Mouse (Mus musculus) kidney, adult 2 months (tissue): Measurements from ENCODE around the gene Vps26b. TPM values are rescaled to one million over a fixed set of nuclear protein-coding genes. Genes with fewer than 3 reads are reported as not detected.
A peak's percentile ranks its signal among the peaks of the same experiment; 100 is the strongest.

ENCODE experiments used
- DNase-seq: peaks from one replicate; pipeline ENCODE4 v3.0.0; 2021
- H3K27ac ChIP-seq: fragments of 200-500 bp; 2 replicates; pipeline ENCODE4 v1.5.1; 2012; ENCODE audit warnings: low read depth, low read length, control low read depth, inconsistent platforms; ENCODE audit not compliant: insufficient read depth
- H3K27me3 ChIP-seq: fragments of 200-500 bp; replicated peaks from 2 replicates; pipeline ENCODE4 v1.6.1; 2012; ENCODE audit warnings: mild to moderate bottlenecking, moderate library complexity, low read length, inconsistent platforms; ENCODE audit not compliant: control insufficient read depth, insufficient read depth
- H3K36me3 ChIP-seq: fragments of 200-500 bp; 2 replicates; pipeline ENCODE4 v1.6.1; 2012; ENCODE audit warnings: mild to moderate bottlenecking, moderate library complexity, low read length, inconsistent platforms; ENCODE audit not compliant: control insufficient read depth, insufficient read depth
- H3K4me1 ChIP-seq: fragments of 200-500 bp; 2 replicates; pipeline ENCODE4 v1.6.1; 2011; ENCODE audit warnings: low read length; ENCODE audit not compliant: control insufficient read depth, insufficient read depth
- H3K4me3 ChIP-seq: fragments of 200-500 bp; 2 replicates; pipeline ENCODE4 v1.5.1; 2011; ENCODE audit warnings: mild to moderate bottlenecking, low read depth, low read length, control low read depth; ENCODE audit not compliant: insufficient read depth
- CTCF ChIP-seq: fragments of 200-500 bp; conservative IDR thresholded peaks from 2 replicates; pipeline ENCODE4 v1.5.1; 2011; ENCODE audit warnings: low read depth, mild to moderate bottlenecking, control low read depth, low read length, moderate library complexity, mixed read lengths; ENCODE audit not compliant: insufficient read depth, insufficient read length
- POLR2A ChIP-seq: fragments of 200-500 bp; IDR thresholded peaks from one replicate; pipeline ENCODE4 v1.6.1; 2011; ENCODE audit warnings: low read depth, low read length, control low read depth
- WGBS: fragments of 180-500 bp; shearing (Covaris S2); methylation state at CpG from one replicate; pipeline ENCODE4 v1.1.7; 2018; 5-methylcytosine and 5-hydroxymethylcytosine counted together
- polyA plus RNA-seq: library from polyadenylated mRNA; depleted of rRNA; stranded (reverse); fragments of >200 nt; gene quantifications from 2 replicates; pipeline ENCODE4 v1.2.3, GENCODE M21; 2012

Gene Vps26b
- polyA plus RNA-seq, 1 experiment, result 21.6 TPM

DNA sequence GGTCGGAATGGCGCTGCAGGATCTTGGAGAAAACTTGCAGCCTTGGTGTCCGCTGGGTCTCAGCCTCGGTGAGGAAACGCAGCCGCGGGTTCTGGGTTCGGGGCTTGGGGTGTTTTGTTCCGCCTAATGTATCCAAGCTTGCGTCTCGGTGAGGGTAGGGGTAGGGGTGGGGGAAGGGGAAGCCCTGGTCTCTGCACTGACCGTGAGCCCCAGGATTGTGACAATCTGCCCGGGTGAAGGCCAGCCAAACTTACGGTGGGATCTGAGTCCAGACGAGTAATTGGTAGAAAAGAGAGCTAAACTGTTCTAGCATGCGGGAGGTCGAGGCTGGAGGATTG is 867 bp upstream of the Vps26b start:
- TF ChIP-seq CTCF (no peak), POLR2A (no peak)
- no peaks in the 10 kb centered on the region for H3K27me3 ChIP-seq
- H3K36me3 ChIP-seq, result no peaks in the 10 kb centered on the region
- peaks cover 6% of the 10 kb centered on the region for H3K4me1 ChIP-seq
- H3K27ac ChIP-seq, result no peak overlapping the region
- under 1% methylated on average over 17 of the region's 17 CpGs for WGBS
- DNase-seq, result no peak
- H3K4me3 ChIP-seq, result peak overlapping the region; percentile 63

DNA sequence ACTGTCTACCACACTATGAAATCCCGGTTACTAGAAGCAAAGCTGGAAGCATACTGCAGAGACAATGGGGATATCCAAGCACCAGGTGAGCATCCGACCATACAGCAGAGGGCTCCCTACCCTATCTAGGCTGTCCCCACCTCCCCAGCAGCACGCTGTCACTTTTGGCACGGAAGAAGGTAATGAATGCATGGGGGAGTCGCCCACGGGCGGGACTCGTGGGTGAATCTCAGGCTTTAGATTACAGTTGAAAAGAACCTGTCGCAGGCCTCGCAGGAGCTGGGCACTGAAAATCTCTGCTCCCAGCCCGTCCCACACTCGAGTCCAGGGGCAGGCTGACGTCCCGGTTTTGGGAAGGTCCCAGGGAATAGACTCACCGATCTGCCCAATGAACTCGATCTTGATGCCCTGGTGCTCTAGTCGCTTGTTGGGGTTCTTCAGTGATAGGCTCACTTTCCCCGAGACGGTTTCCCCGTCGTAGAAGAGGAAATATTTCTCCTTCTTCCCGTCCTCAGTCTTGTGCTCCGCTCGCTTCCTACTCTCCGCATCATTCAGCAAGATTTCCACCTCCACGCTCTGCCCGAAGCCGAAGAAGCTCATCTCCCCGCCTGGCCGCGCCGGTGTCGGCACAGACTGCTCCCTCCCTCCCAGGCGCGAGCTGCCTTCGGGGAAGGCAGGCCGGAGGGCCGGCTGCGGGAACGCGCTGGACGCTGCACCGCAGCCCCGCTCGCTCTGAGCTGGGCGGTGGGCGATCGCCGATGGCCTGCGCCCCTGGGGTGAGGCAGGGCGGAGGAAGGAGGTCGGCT is 640 bp downstream of the Vps26b start:
- no peaks in the 10 kb centered on the region for H3K27me3 ChIP-seq
- H3K4me3 ChIP-seq, result peak overlapping the region; percentile 61
- whole genome bisulfite sequencing, result under 1% methylated on average over 52 of the region's 52 CpGs
- H3K36me3 ChIP-seq, result no peaks in the 10 kb centered on the region
- peak overlapping the region; percentile 91 for H3K27ac ChIP-seq
- peaks cover 6% of the 10 kb centered on the region for H3K4me1 ChIP-seq
- peak; percentile 49 for DNase-seq
- TF ChIP-seq POLR2A (no peak), CTCF (0 out of 2 replicates have a peak, but pooled peaks have one; percentile 25)

DNA sequence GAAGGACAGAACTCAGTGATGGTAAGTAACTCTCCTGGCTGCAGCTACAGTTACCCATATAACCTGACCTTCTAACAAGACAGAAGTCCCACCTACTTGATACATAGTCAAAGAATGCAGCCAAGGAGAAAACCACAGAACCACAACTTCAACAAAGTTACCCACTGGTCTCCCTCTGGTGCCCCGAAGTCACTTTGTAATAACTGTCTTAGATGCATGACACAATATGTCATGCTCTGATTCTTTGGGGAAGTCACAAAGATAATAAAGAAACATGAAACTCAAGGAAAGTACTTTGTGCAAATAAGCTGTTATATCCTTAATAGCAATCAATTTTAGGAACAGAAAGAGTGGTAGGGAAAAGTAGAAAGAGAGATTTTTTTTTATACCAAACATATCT is 3.2 kb downstream of the Vps26b start:
- H3K4me3 ChIP-seq, result no peak overlapping the region
- peaks cover 6% of the 10 kb centered on the region for H3K4me1 ChIP-seq
- no peak for TF ChIP-seq POLR2A
- no peak for TF ChIP-seq CTCF
- WGBS, result 31% methylated on average over 1 of the region's 1 CpGs
- DNase-seq, result no peak
- no peak overlapping the region for H3K27ac ChIP-seq
- no peaks in the 10 kb centered on the region for H3K27me3 ChIP-seq
- no peaks in the 10 kb centered on the region; the same call in 1 of the 2 replicates for H3K36me3 ChIP-seq

DNA sequence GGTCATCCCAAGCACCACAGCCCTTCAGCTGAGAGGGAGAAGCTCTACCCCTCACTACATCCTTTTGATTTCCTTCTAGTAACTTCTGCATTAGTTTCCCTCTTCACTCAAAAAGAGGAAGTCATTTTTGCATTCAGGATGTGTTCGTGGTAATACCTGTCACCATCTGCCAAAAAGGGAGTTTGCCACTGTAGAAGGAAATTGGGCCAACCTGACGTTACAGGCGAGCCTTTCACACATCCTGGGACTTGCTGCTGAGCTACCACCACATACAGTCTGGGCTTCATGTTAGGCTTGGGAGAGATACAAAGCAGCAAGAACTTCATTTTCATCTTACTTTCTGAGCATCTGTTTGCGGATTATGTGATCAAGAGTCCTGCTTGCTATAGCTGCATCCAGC is 6.2 kb downstream of the Vps26b start:
- no peaks in the 10 kb centered on the region for H3K27me3 ChIP-seq
- 74% methylated on average over 4 of the region's 4 CpGs for WGBS
- TF ChIP-seq POLR2A (no peak), CTCF (no peak)
- H3K36me3 ChIP-seq, result no peaks in the 10 kb centered on the region; the same call in 1 of the 2 replicates
- DNase-seq, result no peak
- no peak overlapping the region for H3K4me3 ChIP-seq
- no peak overlapping the region for H3K27ac ChIP-seq
- H3K4me1 ChIP-seq, result peaks cover 6% of the 10 kb centered on the region; the same call in 1 of the 2 replicates

DNA sequence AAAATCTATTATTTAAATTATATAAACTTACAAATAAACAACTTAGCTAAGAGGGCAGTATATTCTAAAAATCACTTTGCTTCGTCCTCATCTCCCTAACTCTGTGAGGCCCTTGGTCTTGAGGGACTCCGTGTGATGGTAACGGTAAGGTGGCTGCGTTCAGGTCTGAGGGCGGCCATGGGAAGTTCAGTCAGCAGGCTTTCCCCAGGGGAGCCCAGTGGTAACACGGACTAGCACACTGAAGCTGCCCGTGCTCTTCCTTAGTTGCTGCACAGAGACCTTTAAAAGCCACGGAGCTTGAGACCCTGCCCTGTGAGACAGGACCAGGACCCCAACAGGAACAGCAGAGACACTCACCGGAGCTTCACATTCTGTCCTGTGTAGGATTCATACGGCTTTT is 10.9 kb downstream of the Vps26b start:
- H3K27me3 ChIP-seq, result no peaks in the 10 kb centered on the region
- H3K4me3 ChIP-seq, result no peak overlapping the region
- DNase-seq, result no peak
- TF ChIP-seq CTCF, result no peak
- TF ChIP-seq POLR2A, result no peak
- H3K36me3 ChIP-seq, result no peaks in the 10 kb centered on the region; the same call in none of the 2 replicates
- WGBS, result 94% methylated on average over 10 of the region's 10 CpGs
- H3K27ac ChIP-seq, result no peak overlapping the region
- H3K4me1 ChIP-seq, result no peaks in the 10 kb centered on the region

DNA sequence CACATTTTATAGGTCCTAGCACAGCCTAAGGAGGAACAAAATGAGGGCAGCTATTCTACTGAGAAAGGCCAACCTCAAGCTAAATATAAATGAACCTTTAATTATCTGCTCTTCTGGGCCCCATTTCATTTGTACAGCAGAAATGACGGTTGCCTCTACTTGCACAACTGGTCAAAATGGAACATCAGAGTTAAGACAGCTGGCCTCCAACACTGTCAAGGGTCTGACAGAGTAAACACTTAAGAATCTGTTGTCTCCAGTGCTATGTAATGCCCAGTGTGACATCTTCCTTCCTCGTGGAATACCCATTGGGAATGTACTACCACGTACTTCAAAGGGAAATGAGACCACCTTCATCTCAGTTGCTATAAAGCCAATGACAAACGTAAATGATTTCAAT is 18.3 kb downstream of the Vps26b start:
- H3K4me3 ChIP-seq, result no peak overlapping the region
- H3K36me3 ChIP-seq, result no peaks in the 10 kb centered on the region; the same call in none of the 2 replicates
- no peak for TF ChIP-seq CTCF
- no peak for TF ChIP-seq POLR2A
- no peak overlapping the region for H3K27ac ChIP-seq
- H3K27me3 ChIP-seq, result no peaks in the 10 kb centered on the region
- 92% methylated on average over 4 of the region's 4 CpGs for WGBS
- no peaks in the 10 kb centered on the region for H3K4me1 ChIP-seq
- DNase-seq, result no peak

DNA sequence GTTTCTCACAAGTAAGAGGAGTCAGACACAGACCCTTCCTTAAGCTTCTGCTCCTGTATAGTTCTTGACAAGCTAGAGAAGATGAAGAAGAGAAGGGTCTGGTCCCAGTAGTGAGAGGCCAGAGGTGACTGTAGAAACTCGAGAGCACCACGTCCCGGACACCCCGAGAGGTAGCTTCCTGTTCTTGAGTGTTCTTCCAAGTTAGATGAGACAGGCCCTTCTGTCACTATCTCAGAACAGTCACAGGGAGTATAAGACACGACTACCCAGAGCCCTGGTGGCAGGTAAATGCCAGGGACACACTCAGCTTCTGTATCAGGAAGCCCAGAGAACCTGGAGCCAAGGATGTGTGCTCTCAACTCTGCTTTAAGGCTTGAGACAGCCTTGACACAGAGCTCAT is 20.6 kb downstream of the Vps26b start:
- Histone ChIP-seq H3K27me3 (no peaks in the 10 kb centered on the region), H3K36me3 (peaks cover 3% of the 10 kb centered on the region; the same call in 1 of the 2 replicates), H3K4me3 (no peak overlapping the region), H3K27ac (no peak overlapping the region), H3K4me1 (no peaks in the 10 kb centered on the region)
- TF ChIP-seq CTCF (no peak), POLR2A (no peak)
- 76% methylated on average over 5 of the region's 5 CpGs for WGBS
- DNase-seq, result no peak
